Mouse (Mus musculus) thymus, adult 2 months (tissue): ENCODE measurements at regions not wholly inside any gene's neighbourhood (a gene's known extent, or its start where the extent isn't known, plus 50 kb on each side); places are given as distances from the start of the nearest gene placed in this dataset.

Experiments
- DNase-seq: peaks from one replicate; pipeline ENCODE4 v3.0.0; 2021
- H3K27ac ChIP-seq: fragments of 200-500 bp; 2 replicates; pipeline ENCODE4 v1.5.1; 2012; ENCODE audit warnings: low read length, control low read depth; ENCODE audit not compliant: control insufficient read depth, insufficient read depth
- H3K27me3 ChIP-seq: fragments of 200-500 bp; 2 replicates; pipeline ENCODE4 v1.6.1; 2012; ENCODE audit warnings: mild to moderate bottlenecking, low read length, moderate library complexity, mixed read lengths; ENCODE audit not compliant: control insufficient read depth, insufficient read depth
- H3K36me3 ChIP-seq: fragments of 200-500 bp; 2 replicates; pipeline ENCODE4 v1.6.1; 2012; ENCODE audit warnings: mild to moderate bottlenecking, low read length, moderate library complexity; ENCODE audit not compliant: control insufficient read depth, insufficient read depth
- H3K4me1 ChIP-seq: fragments of 200-500 bp; replicated peaks from 2 replicates; pipeline ENCODE4 v1.6.1; 2012; ENCODE audit warnings: low read length; ENCODE audit not compliant: control insufficient read depth, insufficient read depth
- H3K4me3 ChIP-seq: fragments of 200-500 bp; 2 replicates; pipeline ENCODE4 v1.5.1; 2012; ENCODE audit warnings: mild to moderate bottlenecking, low read length, control low read depth, moderate library complexity; ENCODE audit not compliant: control insufficient read depth, insufficient read depth
- CTCF ChIP-seq: fragments of 200-500 bp; IDR thresholded peaks from 2 replicates; pipeline ENCODE4 v1.5.1; 2012; ENCODE audit warnings: mild to moderate bottlenecking, control low read depth, low read length, moderate library complexity, borderline replicate concordance; ENCODE audit not compliant: control insufficient read depth, poor library complexity, insufficient read depth; ENCODE audit errors: extremely low read depth
- POLR2A ChIP-seq: fragments of 200-500 bp; IDR thresholded peaks from 2 replicates; pipeline ENCODE4 v1.6.1; 2012; ENCODE audit warnings: mild to moderate bottlenecking, low read length, control low read depth, moderate library complexity; ENCODE audit not compliant: control insufficient read depth, poor library complexity, insufficient read depth; ENCODE audit errors: extremely low read depth
- WGBS: fragments of 180-500 bp; shearing (Covaris S2); methylation state at CpG from one replicate; pipeline ENCODE4 v1.1.7; 2018; 5-methylcytosine and 5-hydroxymethylcytosine counted together

DNA sequence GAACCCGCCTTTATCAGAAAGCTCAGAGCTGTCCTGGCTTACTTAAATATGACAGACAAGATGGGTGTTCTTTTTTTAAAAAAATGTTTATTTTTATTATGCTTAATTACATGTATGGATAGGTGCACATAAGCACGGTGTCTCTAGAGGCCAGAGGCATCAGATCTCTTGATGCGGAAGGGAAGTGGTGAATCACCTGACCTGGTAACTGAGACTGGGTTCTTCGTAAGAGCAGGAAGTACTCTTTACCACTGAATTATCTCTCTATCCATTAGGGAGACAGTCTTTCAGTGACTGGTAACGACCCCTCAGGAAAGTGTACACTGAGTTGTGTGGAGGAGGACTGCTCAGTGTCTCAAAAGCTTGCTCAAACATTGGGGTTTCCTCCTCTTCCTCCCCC, 58.4 kb upstream of the Irf2bp2 start:
- Histone ChIP-seq H3K27ac (no peak overlapping the region), H3K27me3 (no peaks in the 10 kb centered on the region), H3K36me3 (no peaks in the 10 kb centered on the region), H3K4me3 (no peak overlapping the region), H3K4me1 (peaks cover 43% of the 10 kb centered on the region)
- DNase-seq: no peak
- TF ChIP-seq CTCF: no peak
- no peak for TF ChIP-seq POLR2A
- WGBS: 24% methylated on average over 5 of the region's 5 CpGs

GRCm38 (mm10) chr8:126650945-126651344, 57.2 kb upstream of the Irf2bp2 start:
- Histone ChIP-seq H3K27me3 (no peaks in the 10 kb centered on the region), H3K27ac (no peak overlapping the region), H3K36me3 (no peaks in the 10 kb centered on the region), H3K4me1 (peaks cover 37% of the 10 kb centered on the region), H3K4me3 (no peak overlapping the region)
- no peak for TF ChIP-seq CTCF
- TF ChIP-seq POLR2A: no peak
- DNase-seq: no peak
- 95% methylated on average over 8 of the region's 8 CpGs for WGBS

- DNase-seq: no peak
- H3K27me3 ChIP-seq: no peaks in the 10 kb centered on the region
- no peaks in the 10 kb centered on the region for H3K36me3 ChIP-seq
- H3K4me1 ChIP-seq: peaks cover 22% of the 10 kb centered on the region
- no peak for TF ChIP-seq CTCF
- no peak for TF ChIP-seq POLR2A
- H3K4me3 ChIP-seq: no peak overlapping the region
- H3K27ac ChIP-seq: no peak overlapping the region
- WGBS: 95% methylated on average over 1 of the region's 1 CpGs
These were observed 55.5 kb upstream of the Irf2bp2 start for GRCm38 (mm10) chr8:126649305-126649704.

GRCm38 (mm10) chr8:126647350-126647749, 53.6 kb upstream of the Irf2bp2 start:
- no peaks in the 10 kb centered on the region for H3K36me3 ChIP-seq
- no peak overlapping the region; the same call in 1 of the 2 replicates for H3K27ac ChIP-seq
- 27% methylated on average over 1 of the region's 1 CpGs for WGBS
- no peak overlapping the region for H3K4me3 ChIP-seq
- H3K4me1 ChIP-seq: peaks cover 9% of the 10 kb centered on the region
- H3K27me3 ChIP-seq: no peaks in the 10 kb centered on the region
- DNase-seq: no peak
- TF ChIP-seq CTCF (no peak), POLR2A (no peak)

- Histone ChIP-seq H3K4me1 (peaks cover 5% of the 10 kb centered on the region), H3K27me3 (no peaks in the 10 kb centered on the region), H3K36me3 (no peaks in the 10 kb centered on the region), H3K4me3 (no peak overlapping the region), H3K27ac (no peak overlapping the region)
- TF ChIP-seq POLR2A (no peak), CTCF (no peak)
- WGBS: 92% methylated on average over 8 of the region's 8 CpGs
- DNase-seq: no peak
These were observed 53.0 kb upstream of the Irf2bp2 start for GRCm38 (mm10) chr8:126646604-126647311.

GRCm38 (mm10) chr8:126644179-126644578, 50.4 kb upstream of the Irf2bp2 start:
- Histone ChIP-seq H3K4me1 (peaks cover 4% of the 10 kb centered on the region), H3K36me3 (no peaks in the 10 kb centered on the region), H3K4me3 (no peak overlapping the region), H3K27ac (no peak overlapping the region), H3K27me3 (no peaks in the 10 kb centered on the region)
- 88% methylated on average over 5 of the region's 5 CpGs for WGBS
- no peak for TF ChIP-seq POLR2A
- no peak for TF ChIP-seq CTCF
- no peak for DNase-seq
